Mouse (Mus musculus) heart, embryonic 16.5 days (tissue): Measurements from ENCODE around the gene Slc25a22. TPM values are rescaled to one million over a fixed set of nuclear protein-coding genes. Genes with fewer than 3 reads are reported as not detected.

Source experiments
- ATAC-seq: fragments of 200-750 bp; cut with Nextera tagmentation; replicated peaks from 2 replicates; pipeline ENCODE4 v1.8.0; 2017; ENCODE audit warnings: moderate number of reproducible peaks; ENCODE audit not compliant: insufficient read depth, low FRiP score; ENCODE audit errors: extremely low read depth
- H3K27ac ChIP-seq: fragments of 300-500 bp; sonication (generic); 2 replicates; pipeline ENCODE4 v1.5.1; 2014; ENCODE audit warnings: mild to moderate bottlenecking, low read length, control low read depth, moderate library complexity
- H3K27me3 ChIP-seq: fragments of 300-500 bp; sonication (generic); 2 replicates; pipeline ENCODE4 v1.6.1; 2014; ENCODE audit warnings: low read length, mixed read lengths; ENCODE audit not compliant: control insufficient read depth, insufficient read depth
- H3K36me3 ChIP-seq: fragments of 300-500 bp; sonication (generic); 2 replicates; pipeline ENCODE4 v1.6.1; 2014; ENCODE audit not compliant: control insufficient read depth, insufficient read depth
- H3K4me1 ChIP-seq: fragments of 300-500 bp; sonication (generic); 2 replicates; pipeline ENCODE4 v1.6.1; 2014; ENCODE audit warnings: low read length, mixed read lengths; ENCODE audit not compliant: control insufficient read depth, insufficient read depth
- H3K4me2 ChIP-seq: fragments of 300-500 bp; sonication (generic); 2 replicates; pipeline ENCODE4 v1.6.1; 2014; ENCODE audit warnings: low read depth, mild to moderate bottlenecking, control low read depth, low read length
- H3K4me3 ChIP-seq: fragments of 300-500 bp; sonication (generic); 2 replicates; pipeline ENCODE4 v1.5.1; 2014; ENCODE audit warnings: mild to moderate bottlenecking, control low read depth, low read length
- H3K9ac ChIP-seq: fragments of 300-500 bp; sonication (generic); 2 replicates; pipeline ENCODE4 v1.6.1; 2014; ENCODE audit warnings: low read length, control low read depth
- H3K9me3 ChIP-seq: fragments of 300-500 bp; sonication (generic); replicated peaks from 2 replicates; pipeline ENCODE4 v1.6.1; 2016; ENCODE audit warnings: low read length; ENCODE audit not compliant: control insufficient read depth
- WGBS: fragments of 180-500 bp; shearing (Covaris S2); extraction: QIAGEN DNeasy Blood & Tissue Kit; methylation state at CpG from one replicate; pipeline ENCODE4 v1.1.7; 2014; 5-methylcytosine and 5-hydroxymethylcytosine counted together
- polyA plus RNA-seq: library from polyadenylated mRNA; unstranded; fragments of >200 nt; fragmentation: Nextera tagmentation; extraction: Ambion mirVana; gene quantifications from 2 replicates; pipeline ENCODE4 v1.2.1, GENCODE M21; 2015

Slc25a22 gene
- polyA plus RNA-seq, 1 experiment from 2014 or later: 19.7 TPM

- peaks cover 27% of the 10 kb centered on the region for H3K4me1 ChIP-seq
- WGBS: 84% methylated on average over 9 of the region's 9 CpGs
Measured at GRCm38 (mm10) chr7:141435856-141436522, 1.7 kb downstream of the Slc25a22 start.

GRCm38 (mm10) chr7:141435129-141435855, 2.4 kb downstream of the Slc25a22 start:
- Histone ChIP-seq H3K27ac (peak overlapping the region; percentile 19), H3K36me3 (peaks cover 18% of the 10 kb centered on the region), H3K4me2 (peak overlapping the region; percentile 81)

More at GRCm38 (mm10) chr7:141435856-141436522, 1.7 kb downstream of the Slc25a22 start:
- Histone ChIP-seq H3K4me3 (no peak overlapping the region), H3K27me3 (no peaks in the 10 kb centered on the region), H3K4me2 (no peak overlapping the region), H3K9ac (no peak overlapping the region), H3K36me3 (peaks cover 12% of the 10 kb centered on the region), H3K9me3 (no peaks in the 10 kb centered on the region), H3K27ac (no peak overlapping the region)
- no peak for ATAC-seq

GRCm38 (mm10) chr7:141434464-141434863, 3.2 kb downstream of the Slc25a22 start:
- Histone ChIP-seq H3K27me3 (no peaks in the 10 kb centered on the region), H3K27ac (peak overlapping the region; percentile 19), H3K36me3 (peaks cover 18% of the 10 kb centered on the region), H3K4me2 (peak overlapping the region; percentile 81), H3K9me3 (no peaks in the 10 kb centered on the region), H3K4me1 (peaks cover 27% of the 10 kb centered on the region), H3K4me3 (peak overlapping the region; percentile 64), H3K9ac (peak overlapping the region; percentile 73)
- ATAC-seq: no peak
- whole genome bisulfite sequencing: 16% methylated on average over 8 of the region's 8 CpGs

More at GRCm38 (mm10) chr7:141435129-141435855, 2.4 kb downstream of the Slc25a22 start:
- ATAC-seq: peak; percentile 43
- Histone ChIP-seq H3K9me3 (no peaks in the 10 kb centered on the region), H3K27me3 (no peaks in the 10 kb centered on the region), H3K9ac (peak overlapping the region; percentile 73), H3K4me3 (peak overlapping the region; percentile 64), H3K4me1 (peaks cover 21% of the 10 kb centered on the region)
- WGBS: 3% methylated on average over 17 of the region's 17 CpGs

GRCm38 (mm10) chr7:141433517-141434400, 3.9 kb downstream of the Slc25a22 start:
- Histone ChIP-seq H3K4me2 (peak overlapping the region; percentile 81), H3K9ac (peak overlapping the region; percentile 73), H3K4me1 (peaks cover 32% of the 10 kb centered on the region), H3K36me3 (peaks cover 15% of the 10 kb centered on the region), H3K27me3 (no peaks in the 10 kb centered on the region), H3K27ac (0 out of 2 replicates have a peak overlapping the region, but pooled peaks have one; percentile 10), H3K9me3 (no peaks in the 10 kb centered on the region), H3K4me3 (peak overlapping the region; percentile 64)
- no peak for ATAC-seq
- 73% methylated on average over 15 of the region's 15 CpGs for WGBS

GRCm38 (mm10) chr7:141432741-141433516, 4.8 kb downstream of the Slc25a22 start:
- H3K9ac ChIP-seq: no peak overlapping the region
- H3K4me3 ChIP-seq: no peak overlapping the region
- no peak overlapping the region for H3K27ac ChIP-seq
- no peaks in the 10 kb centered on the region for H3K27me3 ChIP-seq
- peaks cover 11% of the 10 kb centered on the region for H3K36me3 ChIP-seq
- peaks cover 35% of the 10 kb centered on the region for H3K4me1 ChIP-seq
- no peak overlapping the region for H3K4me2 ChIP-seq
- no peaks in the 10 kb centered on the region for H3K9me3 ChIP-seq
- 92% methylated on average over 6 of the region's 6 CpGs for WGBS
- no peak for ATAC-seq

GRCm38 (mm10) chr7:141432186-141432611, 5.5 kb downstream of the Slc25a22 start:
- no peaks in the 10 kb centered on the region for H3K9me3 ChIP-seq
- no peak overlapping the region for H3K4me3 ChIP-seq
- ATAC-seq: no peak
- peaks cover 11% of the 10 kb centered on the region for H3K36me3 ChIP-seq
- peaks cover 35% of the 10 kb centered on the region for H3K4me1 ChIP-seq
- WGBS: 77% methylated on average over 8 of the region's 8 CpGs
- H3K27ac ChIP-seq: no peak overlapping the region
- H3K27me3 ChIP-seq: no peaks in the 10 kb centered on the region
- H3K9ac ChIP-seq: no peak overlapping the region
- H3K4me2 ChIP-seq: no peak overlapping the region

GRCm38 (mm10) chr7:141431434-141432185, 6.1 kb downstream of the Slc25a22 start:
- no peak for ATAC-seq
- Histone ChIP-seq H3K4me2 (no peak overlapping the region), H3K27me3 (no peaks in the 10 kb centered on the region), H3K9me3 (no peaks in the 10 kb centered on the region), H3K4me3 (no peak overlapping the region), H3K9ac (no peak overlapping the region), H3K27ac (no peak overlapping the region), H3K36me3 (peaks cover 11% of the 10 kb centered on the region), H3K4me1 (peaks cover 31% of the 10 kb centered on the region)
- 92% methylated on average over 19 of the region's 19 CpGs for WGBS
